Mouse (Mus musculus): Measurements from ENCODE around the gene Gm2a. TPM values are rescaled to one million over a fixed set of nuclear protein-coding genes. Genes with fewer than 3 reads are reported as not detected.
A peak's percentile ranks its signal among the peaks of the same experiment; 100 is the strongest.

Gene Gm2a
- total RNA-seq, 1 experiment from 2014 or later, result 72.2 TPM

- ATAC-seq (replicated peaks; ENCODE audit: low read depth, poor library complexity, severe bottlenecking), result no peak
These were observed 28.7 kb downstream of the Gm2a start for GRCm38 (mm10) chr11:55126663-55127062.

DNA sequence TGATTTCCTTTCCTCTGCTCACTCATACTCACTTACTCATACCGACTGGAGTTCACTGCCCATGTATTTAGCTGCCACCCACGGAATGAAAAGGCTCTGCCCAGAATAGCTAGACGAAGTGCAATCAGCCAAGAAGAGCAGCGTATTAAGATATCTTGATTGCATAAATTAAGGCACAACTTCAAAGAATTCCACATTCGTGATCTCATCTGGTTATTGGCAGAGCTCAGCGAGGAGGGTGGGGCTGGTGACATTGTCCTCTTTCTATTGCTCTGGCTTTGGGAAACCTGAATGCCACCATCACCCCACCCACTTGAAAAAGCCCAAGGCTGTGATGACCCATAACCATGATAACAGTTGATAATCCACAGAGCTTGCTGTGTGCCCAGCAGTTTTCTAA lies 30.0 kb downstream of the Gm2a start:
- ATAC-seq (replicated peaks; ENCODE audit: low read depth, poor library complexity, severe bottlenecking), result no peak

- no peak for ATAC-seq (replicated peaks; ENCODE audit: low read depth, poor library complexity, severe bottlenecking)
These were observed 30.5 kb downstream of the Gm2a start for GRCm38 (mm10) chr11:55128411-55128810.

DNA sequence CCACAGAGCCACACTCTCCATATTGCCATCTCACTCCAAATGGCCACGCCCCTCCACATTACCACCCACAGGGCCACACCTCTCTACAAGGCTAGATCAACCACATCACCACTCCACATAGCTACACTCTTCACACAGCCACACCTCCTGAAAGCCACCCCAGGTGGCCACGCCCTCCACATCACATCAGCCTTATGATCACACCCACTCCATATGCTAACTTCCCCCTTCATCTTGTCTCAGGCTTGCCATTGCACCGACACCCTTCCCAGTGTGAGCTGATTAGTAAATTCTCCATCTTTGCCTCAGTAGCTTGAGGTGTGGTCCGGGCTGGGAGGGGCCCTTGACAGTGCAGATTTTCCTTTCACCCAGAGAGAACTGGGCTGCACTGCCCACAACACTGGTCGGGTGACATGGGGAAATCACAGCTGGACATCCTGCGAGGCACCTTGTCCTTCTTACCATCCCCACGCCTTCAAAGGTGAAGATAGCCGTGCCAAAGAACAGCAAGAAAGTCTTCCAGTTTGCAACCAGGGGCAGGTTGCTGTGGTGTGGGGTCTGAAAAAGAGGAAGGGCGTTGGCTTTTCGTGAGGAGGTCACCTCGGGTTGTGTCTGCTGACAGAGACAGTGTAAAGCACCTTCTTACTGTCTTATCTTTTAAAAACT lies 33.3 kb downstream of the Gm2a start:
- ATAC-seq (replicated peaks; ENCODE audit: low read depth, poor library complexity, severe bottlenecking), result peak; percentile 90

- no peak for ATAC-seq (replicated peaks; ENCODE audit: low read depth, poor library complexity, severe bottlenecking)
These were observed 34.0 kb downstream of the Gm2a start for GRCm38 (mm10) chr11:55131946-55132345.

DNA sequence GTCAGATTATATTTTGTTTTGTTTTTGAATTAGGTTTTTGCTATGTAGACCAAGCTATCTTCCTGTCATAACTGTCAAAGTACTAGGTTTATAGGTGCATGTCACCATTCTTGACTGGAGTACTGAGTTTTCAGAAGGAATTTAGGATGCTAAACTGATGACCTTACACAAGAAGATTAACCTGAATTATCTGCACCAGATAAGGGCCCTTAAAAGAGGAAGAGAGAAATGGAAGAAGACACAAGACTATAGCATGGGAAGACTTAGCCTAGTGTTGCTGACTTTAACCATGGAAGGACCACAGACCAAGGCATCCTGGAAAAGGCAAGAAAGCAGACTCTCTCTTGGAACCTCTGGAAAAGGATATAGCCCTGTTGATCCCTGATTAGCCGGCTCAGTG lies 35.3 kb downstream of the Gm2a start:
- no peak for ATAC-seq (replicated peaks; ENCODE audit: low read depth, poor library complexity, severe bottlenecking)

- no peak for ATAC-seq (replicated peaks; ENCODE audit: low read depth, poor library complexity, severe bottlenecking)
These were observed 36.5 kb downstream of the Gm2a start for GRCm38 (mm10) chr11:55134407-55134806.

GRCm38 (mm10) chr11:55134871-55135270 lies 37.0 kb downstream of the Gm2a start:
- no peak for ATAC-seq (replicated peaks; ENCODE audit: low read depth, poor library complexity, severe bottlenecking)

GRCm38 (mm10) chr11:55136770-55137547 lies 39.0 kb downstream of the Gm2a start:
- peak; percentile 86 for ATAC-seq (replicated peaks; ENCODE audit: low read depth, poor library complexity, severe bottlenecking)

- ATAC-seq (replicated peaks; ENCODE audit: low read depth, poor library complexity, severe bottlenecking), result no peak
These were observed 39.7 kb downstream of the Gm2a start for GRCm38 (mm10) chr11:55137646-55138045.

DNA sequence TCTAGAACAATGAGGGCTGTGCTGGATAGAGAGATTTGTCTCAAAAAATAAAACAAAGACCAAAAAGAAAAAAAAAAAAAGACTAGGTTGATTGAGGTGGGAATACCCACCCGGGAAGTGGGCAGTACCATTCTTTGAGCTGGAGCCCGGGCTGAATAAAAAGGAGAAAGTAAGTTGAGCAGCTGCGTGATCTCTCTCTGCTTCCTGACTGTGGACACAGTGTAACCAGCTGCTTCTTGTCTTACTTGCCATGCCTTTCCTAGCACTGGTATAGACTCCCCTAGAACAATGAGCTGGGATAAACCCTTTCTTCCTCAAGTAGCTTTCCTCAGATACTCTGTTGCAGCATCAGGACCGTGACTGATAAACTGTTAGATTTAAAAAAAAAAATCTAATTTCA lies 43.6 kb downstream of the Gm2a start:
- ATAC-seq (replicated peaks; ENCODE audit: low read depth, poor library complexity, severe bottlenecking), result no peak

DNA sequence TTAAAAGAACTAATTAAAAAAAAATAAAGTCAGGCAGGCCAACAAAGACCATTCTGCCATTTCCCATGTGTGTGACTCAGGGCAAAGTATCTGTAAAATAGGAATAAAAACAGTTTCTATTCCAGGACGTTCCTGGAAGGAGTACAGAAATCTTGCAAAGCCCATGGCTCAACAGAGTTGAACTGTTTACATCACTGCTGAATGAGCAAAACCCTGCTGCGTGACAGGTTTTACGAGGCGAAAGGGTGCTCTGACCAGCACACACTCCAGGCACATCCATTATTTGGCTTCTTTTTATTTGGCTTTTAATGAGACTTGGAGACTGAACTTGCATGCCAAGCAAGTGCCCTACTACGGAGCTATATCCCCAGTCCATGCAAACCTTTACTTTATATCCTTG lies 46.1 kb downstream of the Gm2a start:
- ATAC-seq (replicated peaks; ENCODE audit: low read depth, poor library complexity, severe bottlenecking), result no peak

DNA sequence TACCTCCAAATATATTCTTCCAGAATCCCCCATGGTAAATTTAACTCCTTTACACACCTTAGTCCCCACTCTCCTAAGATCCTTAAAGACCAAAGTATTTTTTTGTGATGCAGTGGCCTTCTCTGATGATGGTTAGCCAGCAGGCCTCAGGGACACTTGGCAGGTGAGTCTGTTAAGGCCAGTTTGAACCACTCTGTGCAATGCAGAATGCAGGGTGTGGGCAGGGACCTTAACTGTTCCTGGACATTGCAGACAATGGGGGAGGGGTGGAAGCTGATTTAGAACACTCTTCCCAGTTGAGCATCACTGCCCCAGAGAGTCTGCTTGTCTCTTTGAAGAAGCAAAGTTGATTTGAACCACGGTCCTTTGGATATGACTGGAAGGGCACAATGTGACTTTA lies 48.9 kb downstream of the Gm2a start:
- no peak for ATAC-seq (replicated peaks; ENCODE audit: low read depth, poor library complexity, severe bottlenecking)

- 0 out of 2 replicates have a peak, but pooled peaks have one; percentile 11 for ATAC-seq (replicated peaks; ENCODE audit: low read depth, poor library complexity, severe bottlenecking)
These were observed 49.5 kb downstream of the Gm2a start for GRCm38 (mm10) chr11:55147423-55147822.

- 0 out of 2 replicates have a peak, but pooled peaks have one; percentile 22 for ATAC-seq (replicated peaks; ENCODE audit: low read depth, poor library complexity, severe bottlenecking)
These were observed 50.5 kb downstream of the Gm2a start for GRCm38 (mm10) chr11:55148461-55148860.

GRCm38 (mm10) chr11:55151608-55152007 lies 53.7 kb downstream of the Gm2a start, which contains the start of gene Slc36a3:
Gene Slc36a3 (minus strand): TSS chr11:55151708.
- no peak for ATAC-seq (replicated peaks; ENCODE audit: low read depth, poor library complexity, severe bottlenecking)

GRCm38 (mm10) chr11:55154398-55155069 lies 56.6 kb downstream of the Gm2a start:
- peak; percentile 22 for ATAC-seq (replicated peaks; ENCODE audit: low read depth, poor library complexity, severe bottlenecking)

- ATAC-seq (replicated peaks; ENCODE audit: low read depth, poor library complexity, severe bottlenecking), result peak; percentile 92
These were observed 57.1 kb downstream of the Gm2a start for GRCm38 (mm10) chr11:55155070-55155421.

DNA sequence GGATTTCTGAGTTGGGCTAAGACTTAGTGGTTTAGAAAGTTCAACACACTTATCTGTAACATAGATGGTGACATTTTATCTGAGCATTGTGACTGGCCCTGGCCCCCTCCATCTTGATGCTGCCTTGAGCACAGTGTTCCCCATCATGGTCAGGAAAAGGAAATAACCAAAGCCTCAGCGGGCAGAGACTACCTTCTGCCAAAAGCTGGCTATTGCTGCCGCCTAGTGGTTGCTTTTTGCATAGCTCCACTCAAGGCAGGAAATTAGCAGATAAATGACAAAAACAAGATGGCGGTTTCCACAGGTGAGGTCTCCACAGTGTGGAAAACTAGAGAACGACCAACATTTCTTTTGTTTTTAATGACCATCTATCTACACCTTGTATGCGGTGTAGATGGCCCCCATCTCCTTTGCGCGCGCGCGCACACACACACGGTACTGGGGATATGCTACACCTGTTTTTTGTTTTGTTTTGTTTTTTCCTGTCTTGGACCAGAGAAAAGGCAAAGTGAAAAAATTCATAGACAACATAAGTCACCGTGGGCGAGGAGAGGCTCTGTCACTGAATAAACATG lies 61.0 kb downstream of the Gm2a start:
- peak; percentile 67 for ATAC-seq (replicated peaks; ENCODE audit: low read depth, poor library complexity, severe bottlenecking)
